In the genomic region with DNA sequence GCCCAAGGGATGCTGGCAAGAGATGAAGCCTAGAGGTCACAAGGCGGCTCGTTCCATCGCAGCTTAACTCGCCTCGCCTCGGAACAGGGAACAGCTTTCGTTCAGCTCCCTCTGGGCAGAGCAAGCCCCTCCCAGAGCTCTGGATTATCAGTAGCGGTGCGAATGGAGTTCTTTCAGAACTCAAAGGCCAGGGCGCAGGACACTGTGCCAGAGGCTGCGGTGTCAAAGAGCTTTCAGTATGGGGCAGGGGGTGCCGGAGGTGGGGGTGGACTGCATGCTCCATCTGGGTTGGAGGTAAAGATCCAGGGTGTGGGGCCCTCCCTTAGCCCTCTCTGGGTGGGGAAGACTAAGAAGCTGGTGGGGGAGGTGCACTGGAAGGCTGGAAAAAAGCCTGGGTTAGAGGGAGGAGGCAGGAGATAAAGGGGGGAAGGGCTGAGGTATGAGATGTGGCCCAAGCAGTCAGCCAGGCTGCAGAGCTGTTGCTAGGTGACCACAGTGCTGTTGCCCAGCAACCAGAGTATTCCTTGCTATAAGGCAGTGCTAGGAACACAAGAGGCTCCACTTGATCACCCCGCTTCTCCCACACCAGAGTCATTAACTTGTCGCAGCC, we compare ENCODE assay signal across 7 mouse cellular contexts. TPM values are rescaled to one million over a fixed set of nuclear protein-coding genes. Genes with fewer than 3 reads are reported as not detected.
DNase-seq lines count a peak whose midpoint lies in the region; ATAC-seq lines count a peak whose summit lies in the region.

No protein-coding gene starts in this region.

- no peaks in the 10 kb centered on the region for H3K27me3 ChIP-seq in intestine, embryonic 16.5 days (replicated peaks; ENCODE audit: control insufficient read depth, insufficient read depth, low read length)

- no peaks in the 10 kb centered on the region for H3K9me3 ChIP-seq in intestine, embryonic 16.5 days (ENCODE audit: control insufficient read depth, low read length)

- no peaks in the 10 kb centered on the region for H3K36me3 ChIP-seq in intestine, embryonic 16.5 days (ENCODE audit: control insufficient read depth, insufficient read depth, low read length)

- peak overlapping the region; percentile 47; the same call in 1 of the 2 replicates for H3K27ac ChIP-seq in intestine, embryonic 16.5 days (ENCODE audit: low read length)

- peaks cover 17% of the 10 kb centered on the region for H3K4me1 ChIP-seq in intestine, embryonic 16.5 days (ENCODE audit: control insufficient read depth, insufficient read depth, low read length)

- 9% methylated on average over 14 of the region's 14 CpGs for WGBS in intestine, embryonic 16.5 days

- H3K4me2 ChIP-seq in intestine, embryonic 16.5 days (ENCODE audit: low read depth, low read length), result peak overlapping the region; percentile 33

- H3K4me3 ChIP-seq in intestine, embryonic 16.5 days (ENCODE audit: low read length), result peak overlapping the region; percentile 9; the same call in 1 of the 2 replicates

- DNase-seq in adrenal gland, postnatal 10 days, result peak; percentile 78
- DNase-seq in embryo, embryonic 10.5 days (ENCODE audit: low spot score), result peak; percentile 98
- DNase-seq in heart, adult 11 months, result peak; percentile 99
- peak; percentile 83 to 84 for DNase-seq in left cerebral cortex, postnatal 36 days (ENCODE audit: low spot score in 2 of 2)
- DNase-seq in neural tube, embryonic 10.5 days (ENCODE audit: extremely low spot score, low spot score), result peak; percentile 90
- DNase-seq in T-cell, adult 2 months (ENCODE audit: low spot score), result no peak

- peak overlapping the region; percentile 30; the same call in 1 of the 2 replicates for H3K9ac ChIP-seq in intestine, embryonic 16.5 days (ENCODE audit: low read depth, low read length)

- intact Hi-C loops in left cerebral cortex, postnatal 36 days (cut with DNase I), result no loop called here

- peak; percentile 90 for ATAC-seq in intestine, embryonic 16.5 days

RNA-seq across cellular contexts. Expression of gene Wdr6, which starts 9.1 kb away (rescaled TPM):
- total RNA-seq in adrenal gland, postnatal 10 days (2021), result 100 to 1,000 TPM in 1 of 2 experiments, 10 to 100 TPM in 1; 93.8 to 126 TPM
- polyA plus RNA-seq in intestine, embryonic 16.5 days (2015; fragmentation: Nextera tagmentation; extraction: Ambion mirVana), result 60.7 and 64.4 TPM in 2 replicates
- 100 to 1,000 TPM; 112 to 118 TPM for total RNA-seq in left cerebral cortex, postnatal 36 days (2021)

RNA-seq across cellular contexts. Expression of gene P4htm, which starts 9.8 kb away (rescaled TPM):
- total RNA-seq in adrenal gland, postnatal 10 days (2021), result 1 to 10 TPM; 6.1 to 9.6 TPM
- 4.5 and 5.0 TPM in 2 replicates for polyA plus RNA-seq in intestine, embryonic 16.5 days (2015; fragmentation: Nextera tagmentation; extraction: Ambion mirVana)
- 10 to 100 TPM; 87.0 to 93.7 TPM for total RNA-seq in left cerebral cortex, postnatal 36 days (2021)

RNA-seq across cellular contexts. Expression of gene Dalrd3, which starts 18.0 kb away (rescaled TPM):
- 10 to 100 TPM; 42.3 to 51.9 TPM for total RNA-seq in adrenal gland, postnatal 10 days (2021)
- polyA plus RNA-seq in intestine, embryonic 16.5 days (2015; fragmentation: Nextera tagmentation; extraction: Ambion mirVana), result 100 and 115 TPM in 2 replicates
- total RNA-seq in left cerebral cortex, postnatal 36 days (2021), result 10 to 100 TPM; 70.1 to 99.4 TPM

RNA-seq across cellular contexts. Expression of gene Ndufaf3, which starts 20.4 kb away (rescaled TPM):
- 10 to 100 TPM; 64.1 to 68.2 TPM for total RNA-seq in adrenal gland, postnatal 10 days (2021)
- polyA plus RNA-seq in intestine, embryonic 16.5 days (2015; fragmentation: Nextera tagmentation; extraction: Ambion mirVana), result 41.1 and 42.1 TPM in 2 replicates
- total RNA-seq in left cerebral cortex, postnatal 36 days (2021), result 10 to 100 TPM; 62.8 to 70.1 TPM

RNA-seq across cellular contexts. Expression of gene Impdh2, which starts 27.6 kb away (rescaled TPM):
- 10 to 100 TPM; 80.6 to 83.7 TPM for total RNA-seq in adrenal gland, postnatal 10 days (2021)
- 149 and 173 TPM in 2 replicates for polyA plus RNA-seq in intestine, embryonic 16.5 days (2015; fragmentation: Nextera tagmentation; extraction: Ambion mirVana)
- total RNA-seq in left cerebral cortex, postnatal 36 days (2021), result 10 to 100 TPM; 47.7 to 47.9 TPM

Comparison
In these comparisons a context has a peak if more than half of its experiments do, and no peak if none do; other contexts are left out.
1. RNA of gene P4htm, which starts 9.8 kb away (total RNA-seq): 87.0 to 93.7 TPM in left cerebral cortex, postnatal 36 days; 6.1 to 9.6 TPM in adrenal gland, postnatal 10 days; every median in the first group is over 4 times any median in the second.